ENCODE assay signal across 9 mouse cellular contexts in genomic region chr6:49263081-49263846, GRCm38 (mm10). TPM values are rescaled to one million over a fixed set of nuclear protein-coding genes. Genes with fewer than 3 reads are reported as not detected.
DNase-seq lines count a peak whose midpoint lies in the region; ATAC-seq and TF ChIP-seq lines count a peak whose summit lies in the region.
"Had no signal": no experiment of that assay in that cellular context is flagged by ENCODE, and none has a peak within 500 bp of the region (broad histone marks: within the 10 kb centered on the region; RNA-seq: fewer than 3 reads in every experiment).

No protein-coding gene starts in this region.

- H3K9me3 ChIP-seq in forebrain, embryonic 16.5 days (ENCODE audit: control insufficient read depth, low read length), result no peaks in the 10 kb centered on the region
- H3K9me3 ChIP-seq in hindbrain, postnatal 0 days (ENCODE audit: low read length), result no peaks in the 10 kb centered on the region
- no peaks in the 10 kb centered on the region for H3K9me3 ChIP-seq in limb, embryonic 13.5 days
- no peaks in the 10 kb centered on the region for H3K9me3 ChIP-seq in midbrain, embryonic 11.5 days (ENCODE audit: control insufficient read depth, low read length)

- H3K9ac ChIP-seq in forebrain, embryonic 16.5 days (replicated peaks; ENCODE audit: low read depth, low read length), result peak overlapping the region; percentile 100
- H3K9ac ChIP-seq in hindbrain, postnatal 0 days (replicated peaks; ENCODE audit: low read length), result peak overlapping the region; percentile 96
- H3K9ac ChIP-seq in limb, embryonic 13.5 days, result peak overlapping the region; percentile 100
- peak overlapping the region; percentile 96 for H3K9ac ChIP-seq in midbrain, embryonic 11.5 days (ENCODE audit: low read length)

- peak overlapping the region; percentile 99 for H3K27ac ChIP-seq in forebrain, embryonic 16.5 days (ENCODE audit: low read length)
- H3K27ac ChIP-seq in hindbrain, postnatal 0 days, result peak overlapping the region; percentile 99
- peak overlapping the region; percentile 98 for H3K27ac ChIP-seq in limb, embryonic 13.5 days
- peak overlapping the region; percentile 95 for H3K27ac ChIP-seq in midbrain, embryonic 11.5 days (ENCODE audit: low read depth, low read length)

- peaks cover 19% of the 10 kb centered on the region for H3K4me1 ChIP-seq in forebrain, embryonic 16.5 days (replicated peaks; ENCODE audit: control insufficient read depth, insufficient read depth, low read length)
- peaks cover 10% of the 10 kb centered on the region for H3K4me1 ChIP-seq in hindbrain, postnatal 0 days (ENCODE audit: insufficient read depth, low read length)
- peaks cover 24% of the 10 kb centered on the region for H3K4me1 ChIP-seq in limb, embryonic 13.5 days
- H3K4me1 ChIP-seq in midbrain, embryonic 11.5 days (ENCODE audit: control insufficient read depth, insufficient read depth, low read length), result peaks cover 11% of the 10 kb centered on the region

- H3K36me3 ChIP-seq in forebrain, embryonic 16.5 days (ENCODE audit: control insufficient read depth, insufficient read depth), result no peaks in the 10 kb centered on the region
- H3K36me3 ChIP-seq in hindbrain, postnatal 0 days (ENCODE audit: insufficient read depth, low read length), result no peaks in the 10 kb centered on the region
- H3K36me3 ChIP-seq in limb, embryonic 13.5 days, result no peaks in the 10 kb centered on the region
- H3K36me3 ChIP-seq in midbrain, embryonic 11.5 days (ENCODE audit: control insufficient read depth, insufficient read depth, low read length), result no peaks in the 10 kb centered on the region

- peak overlapping the region; percentile 100 for H3K4me3 ChIP-seq in forebrain, embryonic 16.5 days (replicated peaks; ENCODE audit: low read length)
- H3K4me3 ChIP-seq in hindbrain, postnatal 0 days (ENCODE audit: low read length), result peak overlapping the region; percentile 98
- peak overlapping the region; percentile 100 for H3K4me3 ChIP-seq in limb, embryonic 13.5 days
- peak overlapping the region; percentile 100 for H3K4me3 ChIP-seq in midbrain, embryonic 11.5 days (ENCODE audit: low read depth, low read length)

- under 1% methylated on average over 56 of the region's 71 CpGs for WGBS in forebrain, embryonic 16.5 days
- WGBS in hindbrain, postnatal 0 days, result under 1% methylated on average over 67 of the region's 71 CpGs
- WGBS in limb, embryonic 13.5 days, result under 1% methylated on average over 67 of the region's 71 CpGs
- WGBS in midbrain, embryonic 11.5 days, result under 1% methylated on average over 70 of the region's 71 CpGs

- TF ChIP-seq CTCF in hindbrain, postnatal 0 days (IDR thresholded peaks at IDR 0.05; ENCODE audit: low read depth), result no peak

- DNase-seq in cerebellum, adult 11-12 months, result no peak
- DNase-seq in c-Kit-positive CD71-negative TER-119-negative erythroid progenitor cells, embryonic 14.5 days (ENCODE audit: low read depth), result peak; percentile 34
- peak; percentile 43 for DNase-seq in hindbrain, postnatal 0 days (ENCODE audit: low spot score)
- DNase-seq in midbrain, embryonic 11.5 days (ENCODE audit: low spot score, missing footprints), result peak; percentile 97
- peak; percentile 44 for DNase-seq in right cerebral cortex, postnatal 4 days

- no peaks in the 10 kb centered on the region for H3K27me3 ChIP-seq in forebrain, embryonic 16.5 days (replicated peaks; ENCODE audit: control insufficient read depth, insufficient read depth, low read length)
- no peaks in the 10 kb centered on the region for H3K27me3 ChIP-seq in hindbrain, postnatal 0 days (ENCODE audit: insufficient read depth, low read length)
- H3K27me3 ChIP-seq in limb, embryonic 13.5 days, result no peaks in the 10 kb centered on the region
- H3K27me3 ChIP-seq in midbrain, embryonic 11.5 days (ENCODE audit: control insufficient read depth, insufficient read depth, low read length), result no peaks in the 10 kb centered on the region

- ATAC-seq in cerebellum, adult (ENCODE audit: insufficient number of reproducible peaks, low FRiP score, low TSS enrichment), result peak; percentile 59
- peak; percentile 77 for ATAC-seq in forebrain, embryonic 16.5 days
- ATAC-seq in hindbrain, postnatal 0 days, result peak; percentile 87
- ATAC-seq in limb, embryonic 13.5 days (ENCODE audit: low FRiP score, low read depth), result peak; percentile 74
- peak; percentile 82 for ATAC-seq in midbrain, embryonic 11.5 days (ENCODE audit: low FRiP score)

- H3K4me2 ChIP-seq in forebrain, embryonic 16.5 days (ENCODE audit: low read length), result peak overlapping the region; percentile 82
- H3K4me2 ChIP-seq in hindbrain, postnatal 0 days (ENCODE audit: low read depth, low read length), result peak overlapping the region; percentile 77
- peak overlapping the region; percentile 74 for H3K4me2 ChIP-seq in limb, embryonic 13.5 days (replicated peaks)
- peak overlapping the region; percentile 77 for H3K4me2 ChIP-seq in midbrain, embryonic 11.5 days

RNA-seq across cellular contexts. Expression of gene Tra2a, which starts 0.6 kb away (rescaled TPM):
- 154 and 163 TPM in 2 replicates for polyA plus RNA-seq in forebrain, embryonic 16.5 days (2015; fragmentation: Nextera tagmentation; extraction: Ambion mirVana)
- total RNA-seq in hindbrain, postnatal 0 days (2014; rRNA removed), result 54.3 and 60.9 TPM in 2 replicates
- 43.0 and 44.6 TPM in 2 replicates for polyA plus RNA-seq in hindbrain, postnatal 0 days (2015; fragmentation: Nextera tagmentation; extraction: Ambion mirVana)
- 131 and 132 TPM in 2 replicates for polyA plus RNA-seq in limb, embryonic 13.5 days (2015; fragmentation: Nextera tagmentation; extraction: Ambion mirVana)
- polyA plus RNA-seq in midbrain, embryonic 11.5 days (2014; fragmentation: Nextera tagmentation; extraction: Ambion mirVana), result 57.6 and 61.2 TPM in 2 replicates

RNA-seq across cellular contexts. Expression of gene Igf2bp3, which starts 48.5 kb away (rescaled TPM):
- 34.1 and 39.0 TPM in 2 replicates for polyA plus RNA-seq in forebrain, embryonic 16.5 days (2015; fragmentation: Nextera tagmentation; extraction: Ambion mirVana)
- 8.9 and 13.3 TPM in 2 replicates for total RNA-seq in hindbrain, postnatal 0 days (2014; rRNA removed)
- 16.1 and 16.6 TPM in 2 replicates for polyA plus RNA-seq in hindbrain, postnatal 0 days (2015; fragmentation: Nextera tagmentation; extraction: Ambion mirVana)
- polyA plus RNA-seq in limb, embryonic 13.5 days (2015; fragmentation: Nextera tagmentation; extraction: Ambion mirVana), result 79.9 and 81.4 TPM in 2 replicates
- 145 and 155 TPM in 2 replicates for polyA plus RNA-seq in midbrain, embryonic 11.5 days (2014; fragmentation: Nextera tagmentation; extraction: Ambion mirVana)
- total RNA-seq: left cerebral cortex, adult 8-10 months had no signal

RNA-seq across cellular contexts. Expression of gene Ccdc126, which starts 55.8 kb away (rescaled TPM):
- 10.3 and 12.4 TPM in 2 replicates for polyA plus RNA-seq in forebrain, embryonic 16.5 days (2015; fragmentation: Nextera tagmentation; extraction: Ambion mirVana)
- 7.0 and 8.6 TPM in 2 replicates for total RNA-seq in hindbrain, postnatal 0 days (2014; rRNA removed)
- 7.1 and 8.4 TPM in 2 replicates for polyA plus RNA-seq in hindbrain, postnatal 0 days (2015; fragmentation: Nextera tagmentation; extraction: Ambion mirVana)
- polyA plus RNA-seq in limb, embryonic 13.5 days (2015; fragmentation: Nextera tagmentation; extraction: Ambion mirVana), result 9.8 and 10.1 TPM in 2 replicates
- polyA plus RNA-seq in midbrain, embryonic 11.5 days (2014; fragmentation: Nextera tagmentation; extraction: Ambion mirVana), result 6.4 and 7.6 TPM in 2 replicates
